Mouse (Mus musculus) telencephalon, adult 2 months (tissue): ENCODE measurements around the gene Cycs.
A peak's percentile ranks its signal among the peaks of the same experiment; 100 is the strongest.

Experiments used
- DNase-seq: peaks from one replicate; pipeline ENCODE4 v3.0.0-alpha.2; 2011; ENCODE audit warnings: low read depth, low spot score

Cycs gene

DNA sequence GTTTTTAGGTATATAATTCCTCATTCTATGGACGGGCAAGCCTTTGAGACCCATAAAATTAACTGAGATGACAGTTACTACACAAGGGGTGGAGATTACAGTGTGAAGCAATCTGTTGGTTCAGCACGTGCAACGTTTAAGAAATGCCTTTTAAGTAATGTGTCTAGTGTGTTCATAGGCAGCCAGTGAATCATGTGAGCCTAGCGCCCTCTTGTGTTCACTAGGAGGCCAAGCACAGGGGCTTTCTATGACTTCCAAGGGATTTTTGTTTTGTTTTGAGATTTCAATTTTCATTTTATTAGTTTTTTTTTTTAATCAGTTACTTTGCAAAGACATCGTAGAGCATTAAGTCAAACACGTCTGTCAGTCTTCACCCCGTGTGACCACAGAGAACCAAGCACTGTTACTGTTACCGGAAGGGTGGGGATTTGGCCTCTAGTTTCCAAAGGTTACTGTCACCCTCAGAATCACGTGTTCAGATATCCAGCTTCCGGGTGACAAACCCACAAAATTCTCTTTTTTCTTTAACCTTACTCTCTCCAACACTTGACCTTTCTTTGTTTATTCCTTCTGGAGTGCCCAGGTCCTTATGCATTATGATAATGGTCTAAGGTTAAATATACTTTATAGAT, 20.8 kb downstream of the Cycs start:
- DNase-seq, result no peak

GRCm38 (mm10) chr6:50542535-50542934, 23.8 kb downstream of the Cycs start:
- DNase-seq, result no peak

DNA sequence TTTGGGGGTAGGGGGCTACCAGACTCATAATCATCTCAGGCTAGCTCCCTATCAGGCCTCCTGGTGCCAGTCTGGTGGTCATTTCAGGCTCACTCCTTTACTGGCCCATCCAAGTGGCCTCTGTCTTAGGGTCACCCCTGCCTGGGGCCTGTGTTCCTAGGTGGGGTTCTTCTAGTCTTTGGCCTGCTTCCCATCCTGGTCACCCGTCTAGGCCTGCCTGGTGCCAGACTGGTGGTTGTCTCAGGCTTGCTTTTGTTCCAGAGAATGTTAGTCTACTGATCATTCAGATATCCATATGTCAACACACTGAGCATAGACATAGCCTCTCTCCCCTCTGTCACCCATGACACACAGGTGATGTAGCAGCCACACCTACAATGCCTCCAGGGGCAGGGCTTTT, 26.7 kb downstream of the Cycs start:
- DNase-seq, result no peak

- DNase-seq, result peak; percentile 67
These were observed 29.9 kb downstream of the Cycs start for GRCm38 (mm10) chr6:50536461-50536892.

DNA sequence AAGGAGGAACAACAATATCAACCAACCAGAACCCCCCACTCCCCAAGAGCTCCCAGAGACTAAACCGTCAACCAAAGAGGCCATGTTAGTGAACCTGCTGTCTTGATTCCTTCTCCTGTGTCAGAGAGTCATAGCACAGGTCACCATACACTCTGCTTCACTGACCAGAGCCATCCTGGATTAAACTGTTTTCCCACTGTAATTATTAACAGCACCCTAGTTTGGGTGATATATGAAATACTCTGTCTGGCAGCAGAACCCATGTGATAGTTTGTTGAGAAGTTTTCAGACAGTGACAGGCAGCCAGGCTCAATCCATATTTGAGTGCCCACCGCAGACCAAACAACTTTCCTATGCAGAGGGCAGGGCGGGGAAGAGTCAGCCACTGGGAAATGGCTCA, 31.0 kb downstream of the Cycs start:
- DNase-seq, result no peak

- DNase-seq, result no peak
These were observed 34.4 kb downstream of the Cycs start for GRCm38 (mm10) chr6:50531920-50532319.

DNA sequence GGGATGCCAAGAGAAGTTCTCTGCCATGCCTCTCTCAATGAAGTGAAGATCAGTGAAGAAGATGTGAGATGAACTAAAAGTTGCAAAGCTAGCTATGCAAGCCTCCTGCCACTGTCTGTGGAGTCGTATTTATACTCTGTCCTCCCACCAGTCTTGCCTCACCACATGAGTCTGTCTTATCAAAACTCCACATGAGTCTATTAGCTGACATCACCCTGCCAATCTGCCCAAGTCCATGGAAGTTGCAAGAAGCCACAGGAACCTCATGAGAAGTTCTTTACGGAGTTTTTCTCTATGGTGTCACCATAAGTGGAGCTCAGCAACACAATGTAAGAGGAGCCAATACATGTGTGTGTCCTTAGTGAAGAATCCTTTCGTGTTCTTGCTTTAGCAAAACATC, 35.3 kb downstream of the Cycs start:
- DNase-seq, result no peak

DNA sequence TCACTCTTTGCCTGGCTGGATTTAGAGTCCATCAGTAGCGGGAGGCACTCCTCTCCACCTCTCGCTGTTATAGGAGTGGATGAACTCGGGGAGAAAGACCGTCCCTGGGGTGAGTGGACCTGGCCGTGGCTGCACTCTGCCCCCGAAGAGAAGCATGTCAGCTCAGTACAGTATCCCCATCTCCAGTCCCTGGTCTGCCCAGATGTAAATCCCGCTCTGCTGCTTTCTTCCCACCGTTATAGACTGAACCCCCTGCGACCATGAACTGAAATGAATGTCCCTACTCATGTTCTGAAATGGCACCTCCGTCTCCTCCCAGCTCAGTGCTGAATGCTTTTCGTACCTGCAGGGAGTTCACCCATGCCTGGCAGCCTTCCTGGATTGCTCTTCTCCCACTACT, 37.1 kb downstream of the Cycs start:
- no peak for DNase-seq

GRCm38 (mm10) chr6:50527416-50527815, 38.9 kb downstream of the Cycs start:
- DNase-seq, result no peak

DNA sequence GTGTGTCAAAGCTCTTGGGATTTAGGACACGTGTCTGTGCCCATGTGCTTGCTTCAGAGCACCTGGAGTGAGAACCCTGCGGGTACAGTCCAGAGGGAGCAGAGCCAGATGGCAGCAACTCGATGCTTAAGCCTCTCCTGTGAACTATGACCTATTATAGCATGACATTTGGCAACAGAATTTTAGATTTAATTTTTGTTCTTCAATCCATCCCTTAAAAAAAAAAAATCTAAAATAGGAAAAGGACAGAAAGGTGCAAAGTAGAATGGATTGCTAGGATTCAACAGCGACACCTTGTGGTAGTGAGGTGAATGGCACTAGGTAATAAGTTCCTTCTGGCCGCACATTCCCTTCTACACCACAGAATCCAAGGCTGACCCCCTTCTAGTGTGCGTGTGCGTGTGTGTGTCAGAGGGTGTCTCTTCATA, 39.7 kb downstream of the Cycs start:
- DNase-seq, result peak; percentile 54

DNA sequence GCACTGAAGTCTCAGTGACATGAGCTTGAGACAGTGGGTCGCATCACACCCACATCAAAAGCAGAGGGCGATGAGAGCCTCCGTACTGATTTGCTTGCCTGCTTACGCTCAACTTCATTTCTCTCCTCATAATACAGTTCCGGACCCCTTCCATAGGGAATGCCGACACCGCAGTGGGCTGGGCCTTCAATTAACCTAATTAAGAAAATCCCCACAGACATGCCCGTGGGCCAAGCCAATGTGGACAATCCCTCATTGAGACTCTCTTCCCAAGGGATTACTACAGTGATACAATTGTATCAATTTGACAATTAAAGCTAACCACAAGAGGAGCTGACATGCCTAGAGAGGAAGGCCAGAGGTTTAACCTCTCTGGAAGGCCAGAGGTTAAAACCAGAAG, 40.5 kb downstream of the Cycs start:
- DNase-seq, result no peak

DNA sequence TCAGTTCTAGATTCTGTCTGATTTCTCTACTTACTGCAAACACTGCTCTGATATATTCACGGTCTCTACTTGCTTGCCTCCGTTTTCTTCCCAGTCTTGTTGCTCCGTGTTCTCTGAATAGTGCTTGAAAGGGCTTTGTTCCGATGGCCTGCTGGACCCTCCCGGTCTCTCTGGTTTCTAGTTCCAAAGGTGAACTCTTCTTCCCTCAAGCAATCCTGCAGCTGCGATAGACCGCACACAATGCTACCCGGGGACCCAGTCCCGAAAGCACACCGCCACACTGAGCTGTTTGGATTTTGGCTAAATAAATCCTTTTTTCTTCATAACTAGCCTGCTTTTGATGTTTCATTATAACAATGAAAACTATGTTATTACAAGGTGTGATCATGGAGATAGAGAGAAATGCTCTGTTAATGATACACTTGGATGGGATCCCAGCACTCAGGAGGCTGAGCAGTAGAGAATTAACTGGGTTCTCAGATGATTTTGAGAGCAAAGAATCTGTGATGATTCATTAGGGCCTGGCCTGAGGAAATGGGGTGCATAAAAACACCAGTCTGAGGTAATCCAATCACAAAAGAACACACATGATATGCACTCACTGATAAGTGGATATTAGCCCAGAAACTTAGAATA, 42.0 kb downstream of the Cycs start:
- no peak for DNase-seq

DNA sequence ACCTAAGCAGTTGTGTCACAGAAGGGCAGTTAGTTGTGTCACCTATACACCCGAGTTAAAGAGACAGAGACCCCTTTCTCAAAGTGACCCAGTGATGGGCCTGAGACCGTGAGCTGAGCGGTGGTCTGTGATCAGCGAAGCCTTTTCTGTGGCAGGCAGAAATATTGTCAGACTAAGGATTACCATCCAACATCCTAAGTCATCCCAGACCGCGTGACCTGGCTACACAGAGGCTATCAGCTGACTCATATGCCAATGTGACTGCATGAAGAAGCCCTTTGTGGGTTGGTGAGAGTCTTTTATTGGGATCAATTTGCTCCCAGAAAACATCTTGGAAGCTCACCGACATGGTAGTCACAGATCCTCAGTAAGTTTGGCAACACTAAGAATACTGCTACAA, 43.6 kb downstream of the Cycs start:
- no peak for DNase-seq

DNA sequence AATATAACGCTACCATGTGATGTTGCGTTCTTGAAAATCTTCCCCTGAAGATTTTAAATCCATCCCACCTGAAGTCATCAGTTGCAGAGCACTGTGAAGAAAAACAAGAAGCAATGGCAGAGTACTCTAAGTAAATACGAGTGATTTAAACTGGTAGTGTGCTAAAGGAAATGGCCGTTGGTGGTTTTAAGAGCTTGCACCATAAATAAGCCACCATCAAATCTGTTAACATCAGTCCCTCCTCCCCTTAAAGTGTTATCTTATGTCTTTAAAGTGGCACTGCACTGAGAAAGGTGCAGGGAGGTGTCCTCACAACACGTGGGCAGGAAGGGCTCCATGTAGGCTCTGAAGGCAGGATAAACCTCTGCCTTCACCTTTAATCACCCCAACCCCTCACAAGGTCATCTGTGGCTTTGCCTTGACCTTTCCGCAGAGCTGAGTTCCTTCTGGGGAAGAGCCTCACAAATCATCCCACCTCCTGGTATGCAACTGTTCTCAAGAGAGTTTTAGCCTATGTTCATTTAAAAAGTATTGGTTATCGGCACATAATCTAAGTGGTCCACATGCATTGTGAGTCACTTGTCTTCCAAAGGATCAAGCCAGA, 44.7 kb downstream of the Cycs start:
- no peak for DNase-seq

DNA sequence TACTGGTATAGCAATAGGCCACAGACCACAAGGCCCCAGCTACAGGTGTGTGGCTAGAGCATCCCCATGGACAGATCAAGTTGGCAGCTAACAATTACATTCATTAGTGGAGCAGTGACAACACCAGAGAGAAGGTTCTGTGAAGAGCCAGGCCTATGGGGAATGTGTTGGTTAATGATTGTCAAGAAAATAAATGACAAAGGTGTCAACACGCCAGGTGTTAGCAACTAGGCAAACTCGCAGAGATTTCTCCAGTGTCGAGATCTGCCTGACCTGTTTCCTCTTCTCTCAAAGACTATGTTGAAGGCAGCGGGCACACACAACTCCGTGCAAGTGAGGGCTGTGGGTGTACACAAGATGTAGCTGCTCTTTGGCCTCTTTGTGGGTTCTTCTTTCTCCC, 46.2 kb downstream of the Cycs start:
- no peak for DNase-seq

- DNase-seq, result no peak
These were observed 48.0 kb downstream of the Cycs start for GRCm38 (mm10) chr6:50518371-50518770.
